Mouse (Mus musculus) lung, embryonic 15.5 days (tissue): ENCODE results near the gene Krt9. TPM values are rescaled to one million over a fixed set of nuclear protein-coding genes. Genes with fewer than 3 reads are reported as not detected.
"Not testable (repeated sequence)": the region's sequence is repeated elsewhere in the genome, so short reads cannot be mapped to it uniquely, and the experiment has no call there.

Source experiments
- ATAC-seq: fragments of 200-750 bp; cut with Nextera tagmentation; 2 replicates; pipeline ENCODE4 v1.8.0; 2017; ENCODE audit warnings: moderate number of reproducible peaks, borderline replicate concordance; ENCODE audit not compliant: low FRiP score, low TSS enrichment; ENCODE audit errors: extremely low read depth
- H3K27ac ChIP-seq: fragments of 300-500 bp; sonication (generic); 2 replicates; pipeline ENCODE4 v1.5.1; 2015; ENCODE audit warnings: moderate library complexity, mild to moderate bottlenecking, inconsistent platforms
- H3K27me3 ChIP-seq: fragments of 300-500 bp; sonication (generic); 2 replicates; pipeline ENCODE4 v1.6.1; 2015; ENCODE audit warnings: inconsistent platforms
- H3K36me3 ChIP-seq: fragments of 300-500 bp; sonication (generic); 2 replicates; pipeline ENCODE4 v1.6.1; 2015; ENCODE audit warnings: inconsistent platforms
- H3K4me1 ChIP-seq: fragments of 300-500 bp; sonication (generic); 2 replicates; pipeline ENCODE4 v1.6.1; 2015; ENCODE audit warnings: inconsistent platforms
- H3K4me2 ChIP-seq: fragments of 300-500 bp; sonication (generic); 2 replicates; pipeline ENCODE4 v1.6.1; 2015; ENCODE audit warnings: inconsistent platforms, mild to moderate bottlenecking, moderate library complexity
- H3K4me3 ChIP-seq: fragments of 300-500 bp; sonication (generic); 2 replicates; pipeline ENCODE4 v1.5.1; 2015; ENCODE audit warnings: mild to moderate bottlenecking, inconsistent platforms
- H3K9ac ChIP-seq: fragments of 300-500 bp; sonication (generic); 2 replicates; pipeline ENCODE4 v1.6.1; 2015; ENCODE audit warnings: inconsistent platforms
- H3K9me3 ChIP-seq: fragments of 300-500 bp; sonication (generic); 2 replicates; pipeline ENCODE4 v1.6.1; 2016; ENCODE audit warnings: inconsistent platforms
- WGBS: fragments of 180-500 bp; shearing (Covaris S2); methylation state at CpG from one replicate; pipeline ENCODE4 v1.1.7; 2015; 5-methylcytosine and 5-hydroxymethylcytosine counted together
- polyA plus RNA-seq: library from polyadenylated mRNA; unstranded; fragments of >200 nt; fragmentation: Nextera tagmentation; extraction: Ambion mirVana; gene quantifications from 2 replicates; pipeline ENCODE4 v1.2.1, GENCODE M21; 2015

The Krt9 gene
- not detected in 2 replicates for polyA plus RNA-seq

DNA sequence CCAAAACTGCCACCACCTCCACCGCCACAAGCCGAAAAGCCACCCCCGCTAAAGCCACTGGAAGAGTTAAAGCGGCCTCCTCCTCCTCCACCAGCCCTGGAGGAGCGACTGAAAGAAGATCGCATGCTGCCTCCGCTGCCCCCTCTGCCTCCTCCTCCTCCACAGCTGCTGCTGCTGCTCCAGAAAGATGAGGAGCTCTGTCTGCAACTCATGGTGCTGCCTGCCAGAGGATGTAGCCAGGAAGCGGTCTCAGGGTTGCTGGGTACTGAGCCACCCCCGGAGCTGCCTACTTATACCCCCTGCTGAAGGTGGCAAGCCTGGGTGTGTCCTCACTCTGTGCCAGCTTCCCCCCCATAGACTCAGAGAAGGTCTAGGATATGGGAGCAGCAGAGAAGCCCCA is at the start of gene Krt9:
Krt9 (minus strand) TSS at position 255 of the 400 bp plus-strand sequence.
- no peaks in the 10 kb centered on the region for H3K4me1 ChIP-seq
- H3K9me3 ChIP-seq: no peaks in the 10 kb centered on the region
- H3K4me3 ChIP-seq: no peak within 1 kb of the TSS
- no peaks in the 10 kb centered on the region for H3K27me3 ChIP-seq
- H3K36me3 ChIP-seq: no peaks in the 10 kb centered on the region
- 28% methylated on average over 9 of the region's 9 CpGs for WGBS
- no peak within 1 kb of the TSS for H3K4me2 ChIP-seq
- ATAC-seq: no peak
- no peak within 1 kb of the TSS for H3K27ac ChIP-seq
- H3K9ac ChIP-seq: no peak within 1 kb of the TSS

DNA sequence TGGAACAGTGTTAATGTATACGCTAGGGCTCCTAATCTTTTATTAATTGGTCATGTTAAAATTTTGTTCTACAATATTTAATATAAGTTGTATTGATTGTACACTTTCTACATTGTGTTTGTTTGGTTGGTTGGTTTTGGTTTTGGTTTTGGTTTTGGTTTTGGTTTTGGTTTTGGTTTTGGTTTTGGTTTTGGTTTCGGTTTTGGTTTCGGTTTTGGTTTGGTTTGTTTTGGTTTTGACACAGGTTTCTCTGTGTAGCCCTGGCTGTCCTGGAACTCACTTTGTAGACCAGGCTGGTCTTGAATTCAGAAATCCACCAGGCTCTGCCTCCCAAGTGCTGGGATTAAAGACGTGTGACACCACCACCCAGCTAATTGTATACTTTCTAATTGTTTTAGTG is 47.2 kb upstream of the Krt9 start:
- not testable (repeated sequence) for H3K4me3 ChIP-seq, H3K9me3 ChIP-seq, ATAC-seq, H3K4me1 ChIP-seq, H3K36me3 ChIP-seq, H3K4me2 ChIP-seq, H3K27ac ChIP-seq, H3K9ac ChIP-seq, H3K27me3 ChIP-seq
- WGBS: 89% methylated on average over 4 of the region's 4 CpGs

DNA sequence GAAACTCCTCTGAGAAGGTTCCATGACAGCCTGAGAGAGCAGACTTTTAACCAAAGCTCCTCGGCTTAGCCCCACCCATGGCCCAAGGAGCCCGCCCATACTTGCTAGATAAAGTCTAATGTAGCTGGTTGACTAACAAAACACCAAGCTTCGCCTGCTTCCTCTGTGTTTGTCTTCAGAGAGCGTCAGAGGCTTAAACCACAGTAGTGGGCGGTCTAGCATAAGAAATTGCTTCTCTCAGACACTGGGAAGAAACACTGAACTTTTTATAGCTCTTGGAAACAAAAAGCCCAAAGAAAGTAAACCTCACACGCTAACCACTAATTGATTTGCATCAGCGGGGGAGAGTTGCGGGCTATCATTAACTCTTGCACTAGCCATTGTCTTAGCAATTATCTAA is 28.7 kb upstream of the Krt9 start:
- Histone ChIP-seq H3K36me3 (no peaks in the 10 kb centered on the region), H3K27me3 (no peaks in the 10 kb centered on the region), H3K9me3 (peaks cover 3% of the 10 kb centered on the region; the same call in 1 of the 2 replicates), H3K4me2 (no peak overlapping the region), H3K27ac (no peak overlapping the region), H3K4me3 (no peak overlapping the region), H3K9ac (no peak overlapping the region), H3K4me1 (no peaks in the 10 kb centered on the region)
- WGBS: 63% methylated on average over 8 of the region's 8 CpGs
- no peak for ATAC-seq

DNA sequence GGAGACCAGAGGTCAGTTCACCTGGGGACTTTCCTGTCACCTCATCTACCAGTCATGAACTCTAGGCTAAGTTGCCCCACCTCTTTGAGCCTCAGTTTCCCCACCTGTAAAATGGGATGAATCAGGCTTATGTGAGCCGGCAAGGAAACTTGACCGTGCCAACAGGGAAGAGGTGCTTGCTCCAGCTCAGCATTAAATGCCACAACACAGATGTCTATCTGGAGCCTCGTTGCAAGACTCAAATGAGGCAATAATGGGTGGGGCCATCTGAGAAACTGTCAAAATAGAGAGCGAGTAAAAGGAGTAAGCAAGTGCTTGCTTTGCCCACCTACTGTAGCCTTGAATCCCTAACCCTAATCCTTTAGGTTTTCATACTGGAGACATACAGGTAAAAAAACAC is 26.3 kb upstream of the Krt9 start:
- no peaks in the 10 kb centered on the region for H3K4me1 ChIP-seq
- H3K9me3 ChIP-seq: no peaks in the 10 kb centered on the region
- no peak overlapping the region for H3K9ac ChIP-seq
- H3K4me2 ChIP-seq: no peak overlapping the region
- no peak overlapping the region for H3K4me3 ChIP-seq
- H3K27ac ChIP-seq: no peak overlapping the region
- no peak for ATAC-seq
- WGBS: 76% methylated on average over 4 of the region's 4 CpGs
- H3K27me3 ChIP-seq: no peaks in the 10 kb centered on the region
- no peaks in the 10 kb centered on the region for H3K36me3 ChIP-seq

DNA sequence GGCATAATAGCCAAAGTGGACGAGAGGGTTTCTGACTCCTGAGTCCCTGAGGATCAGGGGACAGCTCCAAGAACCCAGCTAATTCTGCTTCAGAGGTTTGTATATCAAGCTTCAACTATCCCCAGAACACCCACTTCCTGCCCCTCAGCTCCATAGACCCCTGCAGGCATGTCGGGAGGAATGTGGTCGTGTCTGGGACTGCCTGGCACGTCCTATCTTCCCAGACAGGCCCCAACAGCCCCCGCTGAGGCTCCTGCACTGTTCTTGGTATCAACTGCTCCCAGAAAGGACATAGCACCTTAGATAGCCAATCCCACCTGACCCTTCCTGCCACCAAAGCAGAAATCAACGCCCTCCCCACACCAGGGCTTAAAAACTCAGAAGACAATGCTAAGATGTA is 15.5 kb upstream of the Krt9 start:
- no peaks in the 10 kb centered on the region for H3K27me3 ChIP-seq
- H3K4me1 ChIP-seq: no peaks in the 10 kb centered on the region
- H3K36me3 ChIP-seq: no peaks in the 10 kb centered on the region
- ATAC-seq: no peak
- H3K9ac ChIP-seq: no peak overlapping the region
- H3K27ac ChIP-seq: no peak overlapping the region
- 34% methylated on average over 6 of the region's 6 CpGs for WGBS
- H3K9me3 ChIP-seq: no peaks in the 10 kb centered on the region
- no peak overlapping the region for H3K4me3 ChIP-seq
- H3K4me2 ChIP-seq: no peak overlapping the region

DNA sequence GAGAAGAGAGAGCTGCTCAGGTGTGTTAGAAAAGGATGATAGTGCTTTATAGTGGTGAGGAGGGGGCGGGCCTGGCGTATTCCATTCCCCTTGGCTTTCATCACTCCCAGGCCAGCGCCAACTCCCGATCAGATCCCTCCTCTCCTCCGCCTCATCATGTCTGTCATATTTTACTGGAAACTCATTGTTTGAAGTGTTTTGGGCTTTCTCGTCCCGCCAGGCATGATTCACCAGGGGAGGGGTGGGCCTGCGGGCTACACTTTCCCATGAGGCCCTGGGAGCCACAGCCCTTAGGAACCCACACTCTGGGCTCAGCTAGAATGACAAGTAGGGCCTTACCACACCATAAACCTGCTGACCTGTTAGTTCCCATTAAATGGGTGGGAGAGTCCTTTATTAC is 14.5 kb upstream of the Krt9 start, which contains the start of gene Krt14:
Krt14 (minus strand) TSS at position 51 of the 400 bp plus-strand sequence.
- H3K4me2 ChIP-seq: no peak within 1 kb of the TSS
- H3K9me3 ChIP-seq: no peaks in the 10 kb centered on the region
- WGBS: 78% methylated on average over 8 of the region's 8 CpGs
- no peak within 1 kb of the TSS for H3K9ac ChIP-seq
- no peak within 1 kb of the TSS for H3K4me3 ChIP-seq
- no peaks in the 10 kb centered on the region for H3K4me1 ChIP-seq
- no peak within 1 kb of the TSS for H3K27ac ChIP-seq
- ATAC-seq: no peak
- no peaks in the 10 kb centered on the region for H3K27me3 ChIP-seq
- no peaks in the 10 kb centered on the region for H3K36me3 ChIP-seq

DNA sequence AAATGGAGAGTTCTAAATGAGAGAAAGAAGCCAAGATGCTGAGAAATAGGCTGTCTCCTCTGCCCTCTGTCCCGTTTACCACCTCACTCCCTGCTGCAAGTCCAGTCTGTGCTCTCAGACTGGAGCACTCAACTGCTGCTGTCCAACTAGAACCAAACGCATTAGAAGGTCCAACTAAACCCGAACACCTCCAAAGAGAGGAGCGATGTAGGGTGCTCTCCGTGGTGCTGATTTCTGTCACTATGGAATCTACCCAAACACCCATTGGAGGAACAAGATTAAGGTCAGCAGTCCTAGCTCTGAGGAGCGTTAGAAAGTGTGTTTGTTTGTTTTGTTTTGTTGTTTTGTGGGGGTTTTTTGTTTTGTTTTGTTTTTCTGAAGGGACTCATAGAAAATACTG is 10.4 kb upstream of the Krt9 start:
- no peaks in the 10 kb centered on the region for H3K27me3 ChIP-seq
- H3K4me1 ChIP-seq: no peaks in the 10 kb centered on the region
- H3K36me3 ChIP-seq: no peaks in the 10 kb centered on the region
- H3K9me3 ChIP-seq: no peaks in the 10 kb centered on the region
- ATAC-seq: no peak
- no peak overlapping the region for H3K27ac ChIP-seq
- no peak overlapping the region for H3K4me3 ChIP-seq
- H3K9ac ChIP-seq: no peak overlapping the region
- no peak overlapping the region for H3K4me2 ChIP-seq
- 13% methylated on average over 6 of the region's 6 CpGs for WGBS

DNA sequence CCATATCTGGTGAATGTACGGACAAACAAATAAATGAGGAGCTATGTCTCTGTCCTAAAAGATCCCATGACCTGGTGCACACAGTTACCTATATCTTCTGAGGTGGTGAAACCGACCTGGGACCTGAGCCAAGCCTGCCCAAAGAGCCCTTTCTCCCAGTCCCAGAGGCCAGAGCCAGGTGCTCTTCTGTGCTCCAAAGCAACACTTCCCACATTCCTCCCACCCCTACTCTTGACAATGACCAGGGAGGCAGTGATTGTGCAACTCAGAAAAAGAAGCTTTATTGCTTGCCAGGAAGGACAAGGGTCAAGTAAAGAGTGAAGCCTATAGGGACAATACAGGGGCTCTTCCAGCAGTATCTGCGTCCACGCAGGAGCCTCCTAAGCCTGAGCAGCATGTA is 9.9 kb upstream of the Krt9 start:
- no peak overlapping the region for H3K4me3 ChIP-seq
- H3K4me2 ChIP-seq: no peak overlapping the region
- no peaks in the 10 kb centered on the region for H3K27me3 ChIP-seq
- WGBS: 71% methylated on average over 4 of the region's 4 CpGs
- no peak for ATAC-seq
- H3K9ac ChIP-seq: no peak overlapping the region
- no peaks in the 10 kb centered on the region for H3K36me3 ChIP-seq
- no peaks in the 10 kb centered on the region for H3K4me1 ChIP-seq
- H3K27ac ChIP-seq: no peak overlapping the region
- H3K9me3 ChIP-seq: no peaks in the 10 kb centered on the region

DNA sequence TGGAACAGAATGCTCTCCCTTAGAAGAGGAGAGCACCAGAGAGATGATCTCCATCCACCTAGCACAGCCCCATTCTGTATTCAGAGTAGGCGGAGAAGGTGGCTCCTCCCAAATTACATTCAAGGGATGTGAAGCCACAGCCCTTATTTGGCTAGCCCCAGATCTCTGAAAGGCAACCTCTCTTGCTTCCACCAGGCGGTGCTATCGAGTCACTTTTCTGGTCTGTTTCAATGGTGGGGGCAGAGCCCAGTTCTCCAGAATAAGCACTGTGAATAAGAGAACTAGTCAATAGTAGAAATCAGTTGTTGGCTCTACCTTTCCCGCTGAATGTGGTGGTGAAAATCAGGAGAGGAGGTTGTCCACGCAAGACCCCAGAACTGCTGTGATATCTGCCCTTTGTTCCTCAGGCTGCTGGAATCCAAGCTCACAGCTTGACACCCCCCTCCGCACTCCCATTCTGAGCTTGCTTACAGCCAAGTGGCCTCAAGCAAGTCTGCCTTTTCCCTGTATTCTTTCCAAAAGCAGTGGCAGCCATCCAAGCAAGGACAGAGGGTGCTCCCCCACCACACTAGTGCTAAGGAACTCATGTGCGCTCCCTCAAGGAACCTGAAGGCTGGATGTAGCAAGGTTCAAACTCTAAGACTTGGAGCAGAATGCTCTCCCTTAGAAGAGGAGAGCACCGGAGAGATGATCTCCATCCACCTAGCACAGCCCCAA is 7.2 kb upstream of the Krt9 start:
- Histone ChIP-seq H3K4me3 (no peak overlapping the region), H3K4me1 (no peaks in the 10 kb centered on the region), H3K9ac (no peak overlapping the region), H3K27me3 (no peaks in the 10 kb centered on the region), H3K9me3 (no peaks in the 10 kb centered on the region), H3K4me2 (no peak overlapping the region), H3K36me3 (no peaks in the 10 kb centered on the region), H3K27ac (no peak overlapping the region)
- 45% methylated on average over 8 of the region's 8 CpGs for WGBS
- ATAC-seq: no peak

DNA sequence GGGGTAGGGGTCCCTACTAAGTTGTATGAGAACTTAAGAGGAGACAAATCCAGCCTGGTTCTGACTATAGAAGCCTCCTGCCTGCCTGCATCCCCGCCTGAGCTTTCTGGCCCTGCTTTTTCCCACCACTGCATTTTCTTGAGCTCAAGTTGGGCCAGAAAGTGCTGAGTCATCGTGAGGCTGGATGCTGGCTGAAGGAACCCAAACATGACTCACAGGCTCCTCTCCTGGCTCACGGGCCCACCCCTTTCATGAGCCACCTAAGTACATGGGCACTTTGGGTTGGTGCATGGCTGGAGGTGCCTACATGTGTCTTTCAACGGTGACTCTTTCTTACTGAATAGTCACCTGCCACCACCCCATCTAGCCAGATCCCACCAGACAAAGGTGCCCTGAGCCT is 5.6 kb upstream of the Krt9 start:
- H3K4me1 ChIP-seq: no peaks in the 10 kb centered on the region
- no peaks in the 10 kb centered on the region for H3K27me3 ChIP-seq
- no peak overlapping the region for H3K4me2 ChIP-seq
- H3K4me3 ChIP-seq: no peak overlapping the region
- H3K9me3 ChIP-seq: no peaks in the 10 kb centered on the region
- H3K9ac ChIP-seq: no peak overlapping the region
- ATAC-seq: no peak
- 57% methylated on average over 4 of the region's 4 CpGs for WGBS
- no peaks in the 10 kb centered on the region for H3K36me3 ChIP-seq
- H3K27ac ChIP-seq: no peak overlapping the region

DNA sequence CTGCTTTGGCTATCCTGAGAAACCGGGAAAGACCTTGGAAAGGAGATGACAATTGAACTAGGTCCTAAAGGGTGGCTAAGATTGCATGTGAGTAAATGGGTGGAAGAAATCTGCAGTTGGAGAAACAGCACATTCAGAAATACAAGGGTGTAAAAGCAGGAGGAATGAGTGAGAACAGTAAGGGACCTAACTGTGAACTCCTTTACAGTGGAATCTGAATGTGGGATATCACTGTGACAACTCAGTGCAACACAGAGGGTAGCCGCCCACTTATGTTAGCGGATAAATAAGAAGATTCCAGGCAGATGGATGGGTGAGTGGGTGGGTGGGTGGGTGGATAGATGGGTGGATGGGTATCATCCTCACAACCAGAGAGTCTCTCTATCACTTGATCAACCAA is 1.2 kb downstream of the Krt9 start:
- Histone ChIP-seq H3K9me3 (no peaks in the 10 kb centered on the region), H3K27ac (no peak overlapping the region), H3K36me3 (no peaks in the 10 kb centered on the region), H3K9ac (no peak overlapping the region), H3K4me2 (no peak overlapping the region), H3K4me1 (no peaks in the 10 kb centered on the region), H3K4me3 (no peak overlapping the region), H3K27me3 (no peaks in the 10 kb centered on the region)
- ATAC-seq: no peak
- 84% methylated on average over 3 of the region's 3 CpGs for WGBS

DNA sequence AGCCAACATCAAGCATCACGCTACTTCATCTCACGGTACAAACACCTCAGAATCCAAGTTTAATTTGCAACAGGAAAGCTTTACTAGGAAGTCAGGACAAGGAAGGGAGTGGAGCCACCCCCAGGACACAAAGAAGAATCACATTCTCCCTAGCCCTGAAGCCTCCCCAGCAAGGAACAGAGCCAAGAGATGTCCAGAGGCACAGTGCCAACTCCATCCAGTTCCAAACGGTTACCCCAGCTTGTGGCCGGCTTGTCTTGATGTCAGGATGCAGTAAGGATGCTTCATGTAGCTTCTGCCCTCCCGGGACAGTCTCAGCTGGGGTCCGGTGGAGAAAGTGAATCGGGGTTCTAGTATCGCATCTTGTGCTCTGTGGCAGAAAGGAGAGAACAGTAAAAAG is 6.3 kb downstream of the Krt9 start:
- Histone ChIP-seq H3K27ac (no peak overlapping the region), H3K27me3 (no peaks in the 10 kb centered on the region), H3K9ac (no peak overlapping the region), H3K4me2 (no peak overlapping the region), H3K36me3 (no peaks in the 10 kb centered on the region), H3K9me3 (no peaks in the 10 kb centered on the region), H3K4me1 (no peaks in the 10 kb centered on the region), H3K4me3 (no peak overlapping the region)
- ATAC-seq: no peak
- 78% methylated on average over 8 of the region's 8 CpGs for WGBS

DNA sequence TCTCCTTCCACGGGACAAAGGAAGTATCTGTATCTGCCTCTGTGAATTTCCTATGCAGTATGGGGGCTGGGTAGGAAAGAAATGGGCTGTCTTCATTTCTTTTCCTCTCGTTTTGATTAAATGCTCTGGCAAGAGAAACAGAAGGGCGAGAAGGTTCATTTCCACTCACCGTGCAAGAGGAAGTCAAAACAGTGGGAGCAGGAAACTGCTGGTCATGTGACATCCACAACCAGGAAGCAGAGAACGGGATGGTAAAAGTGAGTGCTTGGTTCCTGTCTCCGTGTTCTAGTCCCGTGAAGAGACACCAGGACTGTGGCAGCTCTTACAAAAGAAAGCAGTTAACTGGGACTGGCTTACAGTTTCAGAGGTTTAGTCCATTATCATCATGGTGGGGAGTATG is 11.3 kb downstream of the Krt9 start:
- no peak for ATAC-seq
- no peaks in the 10 kb centered on the region for H3K4me1 ChIP-seq
- no peak overlapping the region for H3K9ac ChIP-seq
- no peak overlapping the region for H3K27ac ChIP-seq
- no peak overlapping the region for H3K4me3 ChIP-seq
- WGBS: 66% methylated on average over 7 of the region's 7 CpGs
- H3K27me3 ChIP-seq: no peaks in the 10 kb centered on the region
- H3K9me3 ChIP-seq: no peaks in the 10 kb centered on the region
- H3K4me2 ChIP-seq: no peak overlapping the region
- no peaks in the 10 kb centered on the region for H3K36me3 ChIP-seq
